Mouse (Mus musculus): ENCODE measurements around the gene Rreb1.

The Rreb1 gene

GRCm38 (mm10) chr13:37918336-37919261 lies 140.4 kb downstream of the Rreb1 start:
- DNase-seq (ENCODE audit: low spot score) = no peak

- DNase-seq (ENCODE audit: low spot score) = no peak
Measured at GRCm38 (mm10) chr13:37919711-37920277, 141.6 kb downstream of the Rreb1 start.

- DNase-seq (ENCODE audit: low spot score) = no peak
Measured at GRCm38 (mm10) chr13:37920727-37921126, 142.5 kb downstream of the Rreb1 start.

GRCm38 (mm10) chr13:37923091-37923490 lies 144.9 kb downstream of the Rreb1 start:
- DNase-seq (ENCODE audit: low spot score) = no peak

- no peak for DNase-seq (ENCODE audit: low spot score)
Measured at GRCm38 (mm10) chr13:37923643-37924460, 145.7 kb downstream of the Rreb1 start.

- DNase-seq (ENCODE audit: low spot score) = no peak
Measured at GRCm38 (mm10) chr13:37924461-37924948, 146.3 kb downstream of the Rreb1 start.

GRCm38 (mm10) chr13:37926394-37926793 lies 148.2 kb downstream of the Rreb1 start:
- no peak for DNase-seq (ENCODE audit: low spot score)

- no peak for DNase-seq (ENCODE audit: low spot score)
Measured at GRCm38 (mm10) chr13:37929532-37929931, 151.3 kb downstream of the Rreb1 start.

GRCm38 (mm10) chr13:37930091-37930490 lies 151.9 kb downstream of the Rreb1 start:
- DNase-seq (ENCODE audit: low spot score) = no peak

GRCm38 (mm10) chr13:37930621-37931020 lies 152.4 kb downstream of the Rreb1 start:
- no peak for DNase-seq (ENCODE audit: low spot score)

- DNase-seq (ENCODE audit: low spot score) = no peak
Measured at GRCm38 (mm10) chr13:37931210-37931922, 153.2 kb downstream of the Rreb1 start.

- DNase-seq (ENCODE audit: low spot score) = no peak
Measured at GRCm38 (mm10) chr13:37934075-37934474, 155.9 kb downstream of the Rreb1 start.

GRCm38 (mm10) chr13:37934920-37935319 lies 156.7 kb downstream of the Rreb1 start:
- DNase-seq (ENCODE audit: low spot score) = no peak

- no peak for DNase-seq (ENCODE audit: low spot score)
Measured at GRCm38 (mm10) chr13:37936351-37936750, 158.2 kb downstream of the Rreb1 start.

GRCm38 (mm10) chr13:37940167-37940566 lies 162.0 kb downstream of the Rreb1 start:
- no peak for DNase-seq (ENCODE audit: low spot score)

- no peak for DNase-seq (ENCODE audit: low spot score)
Measured at GRCm38 (mm10) chr13:37940649-37941048, 162.4 kb downstream of the Rreb1 start.

GRCm38 (mm10) chr13:37941138-37941645 lies 163.0 kb downstream of the Rreb1 start:
- no peak for DNase-seq (ENCODE audit: low spot score)

- DNase-seq (ENCODE audit: low spot score) = no peak
Measured at GRCm38 (mm10) chr13:37941950-37942886, 164.0 kb downstream of the Rreb1 start.

- DNase-seq (ENCODE audit: low spot score) = no peak
Measured at GRCm38 (mm10) chr13:37942887-37943331, 164.7 kb downstream of the Rreb1 start.

GRCm38 (mm10) chr13:37943466-37943865 lies 165.3 kb downstream of the Rreb1 start:
- DNase-seq (ENCODE audit: low spot score) = no peak

Data from urinary bladder, postnatal 14 days (tissue).